Mouse (Mus musculus) embryonic facial prominence, embryonic 12.5 days (tissue): ENCODE measurements at regions not wholly inside any gene's neighbourhood (a gene's known extent, or its start where the extent isn't known, plus 50 kb on each side); places are given as distances from the start of the nearest gene placed in this dataset.

ENCODE experiments used
- ATAC-seq: fragments of 200-750 bp; cut with Nextera tagmentation; 2 replicates; pipeline ENCODE4 v1.8.0; 2017; ENCODE audit not compliant: insufficient number of reproducible peaks, insufficient read depth, low FRiP score, low TSS enrichment
- H3K27ac ChIP-seq: fragments of 300-500 bp; sonication (generic); 2 replicates; pipeline ENCODE4 v1.5.1; 2016; ENCODE audit warnings: mild to moderate bottlenecking
- H3K27me3 ChIP-seq: fragments of 300-500 bp; sonication (generic); 2 replicates; pipeline ENCODE4 v1.6.1; 2016; ENCODE audit warnings: mild to moderate bottlenecking, moderate library complexity
- H3K36me3 ChIP-seq: fragments of 300-500 bp; sonication (generic); 2 replicates; pipeline ENCODE4 v1.6.1; 2016; ENCODE audit warnings: mild to moderate bottlenecking
- H3K4me1 ChIP-seq: fragments of 300-500 bp; sonication (generic); 2 replicates; pipeline ENCODE4 v1.6.1; 2016
- H3K4me2 ChIP-seq: fragments of 300-500 bp; sonication (generic); replicated peaks from 2 replicates; pipeline ENCODE4 v1.6.1; 2016; ENCODE audit warnings: mild to moderate bottlenecking, moderate library complexity
- H3K4me3 ChIP-seq: fragments of 300-500 bp; sonication (generic); 2 replicates; pipeline ENCODE4 v1.5.1; 2016; ENCODE audit warnings: mild to moderate bottlenecking
- H3K9ac ChIP-seq: fragments of 300-500 bp; sonication (generic); 2 replicates; pipeline ENCODE4 v1.6.1; 2016; ENCODE audit warnings: mild to moderate bottlenecking, moderate library complexity
- H3K9me3 ChIP-seq: fragments of 300-500 bp; sonication (generic); 2 replicates; pipeline ENCODE4 v1.6.1; 2016; ENCODE audit warnings: mild to moderate bottlenecking, moderate library complexity
- WGBS: fragments of 180-500 bp; shearing (Covaris S2); methylation state at CpG from one replicate; pipeline ENCODE4 v1.1.7; 2016; 5-methylcytosine and 5-hydroxymethylcytosine counted together

- H3K4me2 ChIP-seq, result no peak overlapping the region
- no peaks in the 10 kb centered on the region for H3K4me1 ChIP-seq
- no peak overlapping the region for H3K9ac ChIP-seq
- H3K27ac ChIP-seq, result no peak overlapping the region
- H3K9me3 ChIP-seq, result no peaks in the 10 kb centered on the region
- no peak overlapping the region for H3K4me3 ChIP-seq
- ATAC-seq, result no peak
- H3K36me3 ChIP-seq, result no peaks in the 10 kb centered on the region
- no peaks in the 10 kb centered on the region for H3K27me3 ChIP-seq
- WGBS, result 84% methylated on average over 4 of the region's 4 CpGs
Measured at GRCm38 (mm10) chr1:81581208-81581607, 504.5 kb downstream of the Nyap2 start.

- Histone ChIP-seq H3K4me1 (no peaks in the 10 kb centered on the region; the same call in 1 of the 2 replicates), H3K9me3 (no peaks in the 10 kb centered on the region), H3K27me3 (no peaks in the 10 kb centered on the region), H3K4me3 (no peak overlapping the region), H3K4me2 (no peak overlapping the region), H3K36me3 (no peaks in the 10 kb centered on the region), H3K9ac (no peak overlapping the region), H3K27ac (no peak overlapping the region)
- WGBS, result 49% methylated on average over 11 of the region's 11 CpGs
- ATAC-seq, result no peak
Measured at GRCm38 (mm10) chr1:81587780-81588307, 511.1 kb downstream of the Nyap2 start.

GRCm38 (mm10) chr1:81591623-81592022, 514.9 kb downstream of the Nyap2 start:
- peaks cover 9% of the 10 kb centered on the region; the same call in 1 of the 2 replicates for H3K4me1 ChIP-seq
- no peak for ATAC-seq
- H3K27ac ChIP-seq, result no peak overlapping the region
- H3K9me3 ChIP-seq, result no peaks in the 10 kb centered on the region
- H3K9ac ChIP-seq, result no peak overlapping the region
- 90% methylated on average over 5 of the region's 5 CpGs for WGBS
- H3K4me2 ChIP-seq, result no peak overlapping the region
- no peaks in the 10 kb centered on the region for H3K27me3 ChIP-seq
- no peaks in the 10 kb centered on the region for H3K36me3 ChIP-seq
- H3K4me3 ChIP-seq, result no peak overlapping the region

- Histone ChIP-seq H3K4me2 (peak overlapping the region; percentile 55), H3K9me3 (no peaks in the 10 kb centered on the region), H3K4me1 (peaks cover 9% of the 10 kb centered on the region; the same call in 1 of the 2 replicates), H3K27ac (peak overlapping the region; percentile 79), H3K9ac (peak overlapping the region; percentile 44), H3K4me3 (peak overlapping the region; percentile 35), H3K27me3 (no peaks in the 10 kb centered on the region), H3K36me3 (no peaks in the 10 kb centered on the region)
- peak; percentile 97 for ATAC-seq
- 8% methylated on average over 19 of the region's 19 CpGs for WGBS
Measured at GRCm38 (mm10) chr1:81593280-81594182, 516.8 kb downstream of the Nyap2 start.

GRCm38 (mm10) chr1:81594183-81594515, 517.4 kb downstream of the Nyap2 start:
- H3K9ac ChIP-seq, result peak overlapping the region; percentile 44; the same call in 1 of the 2 replicates
- H3K36me3 ChIP-seq, result no peaks in the 10 kb centered on the region
- peak overlapping the region; percentile 55 for H3K4me2 ChIP-seq
- peak overlapping the region; percentile 79 for H3K27ac ChIP-seq
- 7% methylated on average over 5 of the region's 5 CpGs for WGBS
- no peaks in the 10 kb centered on the region for H3K27me3 ChIP-seq
- peaks cover 9% of the 10 kb centered on the region; the same call in 1 of the 2 replicates for H3K4me1 ChIP-seq
- no peaks in the 10 kb centered on the region for H3K9me3 ChIP-seq
- peak overlapping the region; percentile 35 for H3K4me3 ChIP-seq
- ATAC-seq, result no peak

- Histone ChIP-seq H3K4me1 (peaks cover 9% of the 10 kb centered on the region; the same call in 1 of the 2 replicates), H3K27me3 (no peaks in the 10 kb centered on the region), H3K9me3 (no peaks in the 10 kb centered on the region), H3K27ac (0 out of 2 replicates have a peak overlapping the region, but pooled peaks have one; percentile 50), H3K4me2 (peak overlapping the region; percentile 55), H3K36me3 (no peaks in the 10 kb centered on the region), H3K9ac (no peak overlapping the region), H3K4me3 (no peak overlapping the region)
- 14% methylated on average over 3 of the region's 3 CpGs for WGBS
- ATAC-seq, result no peak
Measured at GRCm38 (mm10) chr1:81594606-81595005, 517.9 kb downstream of the Nyap2 start.

GRCm38 (mm10) chr1:81608772-81609171, 532.0 kb downstream of the Nyap2 start:
- no peak overlapping the region for H3K4me3 ChIP-seq
- H3K27me3 ChIP-seq, result no peaks in the 10 kb centered on the region
- H3K9ac ChIP-seq, result no peak overlapping the region
- H3K27ac ChIP-seq, result peak overlapping the region; percentile 54; the same call in 1 of the 2 replicates
- WGBS, result 0% methylated on average over 1 of the region's 1 CpGs
- ATAC-seq, result no peak
- peaks cover 10% of the 10 kb centered on the region; the same call in 1 of the 2 replicates for H3K4me1 ChIP-seq
- H3K36me3 ChIP-seq, result no peaks in the 10 kb centered on the region
- no peak overlapping the region for H3K4me2 ChIP-seq
- no peaks in the 10 kb centered on the region for H3K9me3 ChIP-seq

- WGBS, result 61% methylated on average over 2 of the region's 2 CpGs
- Histone ChIP-seq H3K36me3 (no peaks in the 10 kb centered on the region), H3K4me1 (no peaks in the 10 kb centered on the region), H3K27me3 (no peaks in the 10 kb centered on the region), H3K4me2 (no peak overlapping the region), H3K4me3 (no peak overlapping the region), H3K27ac (no peak overlapping the region), H3K9ac (no peak overlapping the region), H3K9me3 (no peaks in the 10 kb centered on the region)
- no peak for ATAC-seq
Measured at GRCm38 (mm10) chr1:81618880-81619279, 542.1 kb downstream of the Nyap2 start.

- Histone ChIP-seq H3K9ac (no peak overlapping the region), H3K36me3 (no peaks in the 10 kb centered on the region), H3K4me3 (no peak overlapping the region), H3K4me2 (no peak overlapping the region), H3K9me3 (no peaks in the 10 kb centered on the region), H3K27ac (no peak overlapping the region), H3K4me1 (no peaks in the 10 kb centered on the region), H3K27me3 (no peaks in the 10 kb centered on the region)
- ATAC-seq, result no peak
- 81% methylated on average over 4 of the region's 4 CpGs for WGBS
Measured at GRCm38 (mm10) chr1:81624141-81624540, 547.4 kb downstream of the Nyap2 start.

GRCm38 (mm10) chr1:81632704-81633103, 556.0 kb downstream of the Nyap2 start:
- Histone ChIP-seq H3K27ac (no peak overlapping the region), H3K4me1 (no peaks in the 10 kb centered on the region), H3K9me3 (no peaks in the 10 kb centered on the region), H3K9ac (no peak overlapping the region), H3K4me3 (no peak overlapping the region), H3K27me3 (no peaks in the 10 kb centered on the region), H3K4me2 (no peak overlapping the region), H3K36me3 (no peaks in the 10 kb centered on the region)
- 83% methylated on average over 1 of the region's 1 CpGs for WGBS
- no peak for ATAC-seq

GRCm38 (mm10) chr1:81637357-81637756, 560.6 kb downstream of the Nyap2 start:
- WGBS, result 81% methylated on average over 5 of the region's 5 CpGs

More at GRCm38 (mm10) chr1:81637357-81637756, 560.6 kb downstream of the Nyap2 start:
- Histone ChIP-seq H3K4me2 (no peak overlapping the region), H3K4me3 (no peak overlapping the region), H3K36me3 (no peaks in the 10 kb centered on the region), H3K9me3 (no peaks in the 10 kb centered on the region), H3K9ac (no peak overlapping the region), H3K27ac (no peak overlapping the region), H3K4me1 (no peaks in the 10 kb centered on the region), H3K27me3 (no peaks in the 10 kb centered on the region)
- ATAC-seq, result no peak
